Mouse (Mus musculus): ENCODE data around the gene Gm10750. TPM values are rescaled to one million over a fixed set of nuclear protein-coding genes. Genes with fewer than 3 reads are reported as not detected.

Gene Gm10750
- polyA plus RNA-seq (2017; shearing (Covaris generic)), result not detected

GRCm38 (mm10) chr2:149017137-149017536 lies at the start of gene Gm10750:
Gm10750 (minus strand) TSS chr2:149017237.

GRCm38 (mm10) chr2:149003151-149003550 lies 13.9 kb downstream of the Gm10750 start, which contains the start of gene Gm1330:
Gm1330 (minus strand) TSS chr2:149003251.

Other genes with a start within 250 kb of the Gm10750 start
- gene Cst11, start 245.7 kb downstream of the Gm10750 start, polyA plus RNA-seq (2017; shearing (Covaris generic)), result not detected
- 0.67 TPM for gene 8030411F24Rik, start 235.2 kb downstream of the Gm10750 start, polyA plus RNA-seq (2017; shearing (Covaris generic))
- not detected for gene Cst12, start 227.9 kb downstream of the Gm10750 start, polyA plus RNA-seq (2017; shearing (Covaris generic))
- gene Cst8, start 218.5 kb downstream of the Gm10750 start, polyA plus RNA-seq (2017; shearing (Covaris generic)), result not detected
- not detected for gene Cst13, start 197.2 kb downstream of the Gm10750 start, polyA plus RNA-seq (2017; shearing (Covaris generic))
- gene Cst9, start 182.1 kb downstream of the Gm10750 start, polyA plus RNA-seq (2017; shearing (Covaris generic)), result not detected
- gene 9230104L09Rik, start 152.2 kb downstream of the Gm10750 start, polyA plus RNA-seq (2017; shearing (Covaris generic)), result not detected
- 90.0 TPM for gene Cst3, start 141.5 kb downstream of the Gm10750 start, polyA plus RNA-seq (2017; shearing (Covaris generic))
- gene Gm1330, start 14.0 kb downstream of the Gm10750 start, polyA plus RNA-seq (2017; shearing (Covaris generic)), result not detected

Measured in effector memory CD4-positive, alpha-beta T cell, adult 7 months (primary cell).